Mouse (Mus musculus) cerebellum, postnatal 25 days (tissue): ENCODE data around the gene Lhpp.
A peak's percentile ranks its signal among the peaks of the same experiment; 100 is the strongest.

Experiments used
- DNase-seq, 2 experiments: peaks; one replicate each; pipeline ENCODE4 v3.0.0; 2021; ENCODE audit warnings: mixed read lengths in 2 of 2

Gene Lhpp

GRCm38 (mm10) chr7:132747096-132747495, 136.7 kb downstream of the Lhpp start:
- DNase-seq = peak; percentile 71 to 85

- no peak for DNase-seq
These were observed 137.8 kb downstream of the Lhpp start for GRCm38 (mm10) chr7:132748076-132748769.

- DNase-seq = no peak
These were observed 139.1 kb downstream of the Lhpp start for GRCm38 (mm10) chr7:132749504-132749903.

- DNase-seq = no peak
These were observed 141.3 kb downstream of the Lhpp start for GRCm38 (mm10) chr7:132751716-132752115.

GRCm38 (mm10) chr7:132753518-132754388, 143.3 kb downstream of the Lhpp start:
- no peak for DNase-seq

- DNase-seq = peak in 1 of 2 experiments; percentile 73
These were observed 143.9 kb downstream of the Lhpp start for GRCm38 (mm10) chr7:132754389-132754750.
